Mouse (Mus musculus) forebrain, embryonic 12.5 days (tissue): ENCODE measurements around the gene Qser1. TPM values are rescaled to one million over a fixed set of nuclear protein-coding genes. Genes with fewer than 3 reads are reported as not detected.
A peak's percentile ranks its signal among the peaks of the same experiment; 100 is the strongest.

ENCODE experiments used
- ATAC-seq: fragments of 200-750 bp; cut with Nextera tagmentation; 2 replicates; pipeline ENCODE4 v1.8.0; 2017; ENCODE audit warnings: moderate TSS enrichment; ENCODE audit not compliant: low FRiP score
- H3K27ac ChIP-seq: fragments of 300-500 bp; sonication (generic); 2 replicates; pipeline ENCODE4 v1.5.1; 2016; ENCODE audit warnings: mild to moderate bottlenecking
- H3K27me3 ChIP-seq: fragments of 300-500 bp; sonication (generic); 2 replicates; pipeline ENCODE4 v1.6.1; 2016; ENCODE audit warnings: mild to moderate bottlenecking
- H3K36me3 ChIP-seq: fragments of 300-500 bp; sonication (generic); replicated peaks from 2 replicates; pipeline ENCODE4 v1.6.1; 2016; ENCODE audit warnings: mild to moderate bottlenecking
- H3K4me1 ChIP-seq: fragments of 300-500 bp; sonication (generic); 2 replicates; pipeline ENCODE4 v1.6.1; 2016
- H3K4me2 ChIP-seq: fragments of 300-500 bp; sonication (generic); 2 replicates; pipeline ENCODE4 v1.6.1; 2016; ENCODE audit warnings: mild to moderate bottlenecking, moderate library complexity
- H3K4me3 ChIP-seq: fragments of 300-500 bp; sonication (generic); replicated peaks from 2 replicates; pipeline ENCODE4 v1.5.1; 2016; ENCODE audit warnings: mild to moderate bottlenecking
- H3K9ac ChIP-seq: fragments of 300-500 bp; sonication (generic); 2 replicates; pipeline ENCODE4 v1.6.1; 2016; ENCODE audit warnings: mild to moderate bottlenecking
- H3K9me3 ChIP-seq: fragments of 300-500 bp; sonication (generic); 2 replicates; pipeline ENCODE4 v1.6.1; 2016
- WGBS: fragments of 180-500 bp; shearing (Covaris S2); methylation state at CpG from one replicate; pipeline ENCODE4 v1.1.7; 2016; 5-methylcytosine and 5-hydroxymethylcytosine counted together
- polyA plus RNA-seq: library from polyadenylated mRNA; unstranded; fragments of >200 nt; fragmentation: Nextera tagmentation; extraction: Ambion mirVana; gene quantifications from 2 replicates; pipeline ENCODE4 v1.2.1, GENCODE M21; 2016

Qser1 gene
- polyA plus RNA-seq, 1 experiment from 2014 or later, result 15.6 TPM

DNA sequence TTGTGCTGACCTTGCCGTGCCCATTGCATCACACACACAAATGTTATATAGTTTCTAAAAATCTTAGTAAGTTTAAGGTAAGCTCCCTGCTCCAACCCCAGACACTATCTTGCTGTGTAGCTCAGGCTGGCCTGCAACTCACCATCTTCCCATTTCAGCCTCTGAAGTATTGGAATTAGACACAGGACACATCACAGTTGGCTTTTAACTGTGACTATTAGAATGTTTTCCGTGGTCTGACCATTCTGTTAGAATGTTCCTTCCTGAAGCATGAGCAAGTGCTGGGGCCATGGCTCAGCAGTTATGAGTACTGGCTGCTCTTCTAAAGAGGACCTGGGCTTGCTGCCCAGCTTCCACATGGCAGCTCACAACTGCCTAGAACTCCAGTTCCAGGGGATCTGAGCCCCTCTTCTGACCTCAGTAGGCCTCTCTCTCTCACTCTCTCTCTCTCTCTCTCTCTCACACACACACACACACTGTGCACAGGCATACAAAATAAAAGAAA is 99.3 kb downstream of the Qser1 start:
- 85% methylated on average over 2 of the region's 2 CpGs for WGBS
- H3K27me3 ChIP-seq, result peaks cover 5% of the 10 kb centered on the region; the same call in 1 of the 2 replicates
- ATAC-seq, result no peak
- no peak overlapping the region for H3K4me3 ChIP-seq
- H3K9ac ChIP-seq, result no peak overlapping the region
- no peak overlapping the region for H3K27ac ChIP-seq
- no peaks in the 10 kb centered on the region for H3K9me3 ChIP-seq
- no peak overlapping the region for H3K4me2 ChIP-seq
- peaks cover 5% of the 10 kb centered on the region for H3K4me1 ChIP-seq
- H3K36me3 ChIP-seq, result no peaks in the 10 kb centered on the region

DNA sequence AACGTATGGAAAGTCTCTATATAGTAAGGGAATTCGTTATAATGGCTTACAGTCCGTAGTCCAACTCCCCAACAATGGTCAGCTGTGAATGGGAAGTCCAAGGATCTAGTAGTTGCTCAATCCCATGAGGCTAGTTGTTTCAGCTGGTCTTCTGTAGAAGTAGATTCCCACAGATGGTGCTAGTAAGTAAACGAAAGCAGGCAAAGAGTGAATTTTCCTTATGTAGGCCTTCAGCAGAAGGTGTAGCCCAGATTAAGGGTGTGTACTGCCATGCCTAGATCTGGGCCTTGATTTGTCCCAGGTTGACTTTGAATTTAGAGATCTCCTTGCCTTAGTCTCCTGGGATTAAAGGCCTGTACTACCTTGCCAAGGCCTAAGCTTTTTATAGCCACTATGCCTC is 100.3 kb downstream of the Qser1 start, which contains the start of gene Pin1rt1:
Gene Pin1rt1 (minus strand): TSS at position 101 of the 400 bp plus-strand sequence.
- WGBS, result 88% methylated on average over 4 of the region's 4 CpGs
- Histone ChIP-seq H3K4me1 (peaks cover 7% of the 10 kb centered on the region), H3K4me3 (no peak within 1 kb of the TSS), H3K4me2 (no peak within 1 kb of the TSS), H3K27me3 (peaks cover 5% of the 10 kb centered on the region; the same call in 1 of the 2 replicates), H3K9me3 (no peaks in the 10 kb centered on the region), H3K9ac (no peak within 1 kb of the TSS), H3K36me3 (no peaks in the 10 kb centered on the region), H3K27ac (no peak within 1 kb of the TSS)
- no peak for ATAC-seq

DNA sequence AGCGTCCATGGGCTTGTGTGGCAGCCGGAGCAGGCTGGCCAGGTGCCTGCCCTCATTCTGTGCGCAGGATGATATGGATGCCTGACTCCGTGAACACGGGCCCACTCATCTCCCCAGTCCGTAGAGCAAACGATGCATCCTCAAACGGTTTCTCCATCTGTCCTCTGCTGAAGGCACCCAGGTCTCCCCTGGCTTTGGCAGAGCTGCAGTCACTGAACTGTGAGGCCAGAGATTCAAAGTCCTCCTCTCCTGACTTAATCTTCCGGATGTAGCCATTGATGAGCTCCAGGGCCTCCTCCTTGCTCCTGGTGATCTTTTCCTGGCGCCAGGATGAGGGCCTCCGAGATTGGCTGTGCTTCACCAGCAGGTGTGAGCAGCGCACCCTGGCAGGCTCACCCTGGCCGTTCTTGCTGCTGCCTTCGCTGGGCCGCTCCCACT is 102.3 kb downstream of the Qser1 start:
- Histone ChIP-seq H3K4me1 (peaks cover 23% of the 10 kb centered on the region), H3K36me3 (no peaks in the 10 kb centered on the region), H3K9ac (no peak overlapping the region), H3K4me3 (no peak overlapping the region), H3K27me3 (peaks cover 5% of the 10 kb centered on the region; the same call in 1 of the 2 replicates), H3K9me3 (no peaks in the 10 kb centered on the region), H3K27ac (no peak overlapping the region), H3K4me2 (no peak overlapping the region)
- WGBS, result 41% methylated on average over 15 of the region's 15 CpGs
- no peak for ATAC-seq

DNA sequence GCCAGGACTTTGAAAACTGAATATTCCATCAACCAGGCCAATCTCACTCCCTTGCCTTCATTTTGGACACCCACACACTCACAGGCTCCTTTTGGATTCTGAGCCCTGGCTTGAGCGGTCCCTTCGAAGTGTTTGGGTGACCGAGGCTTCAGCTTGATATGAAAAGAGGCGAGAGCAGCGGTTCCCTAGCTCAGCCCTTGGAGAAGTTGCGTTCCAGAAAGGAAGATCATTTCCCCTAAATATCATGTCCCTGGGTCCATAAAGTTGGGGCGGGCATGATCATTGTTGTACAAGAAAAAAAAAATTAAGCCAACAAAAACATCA is 104.1 kb downstream of the Qser1 start:
- Histone ChIP-seq H3K27ac (peak overlapping the region; percentile 91), H3K4me3 (peak overlapping the region; percentile 87), H3K9ac (peak overlapping the region; percentile 87), H3K9me3 (no peaks in the 10 kb centered on the region), H3K27me3 (peaks cover 5% of the 10 kb centered on the region; the same call in 1 of the 2 replicates), H3K36me3 (peaks cover 4% of the 10 kb centered on the region; the same call in 1 of the 2 replicates), H3K4me2 (peak overlapping the region; percentile 66), H3K4me1 (peaks cover 23% of the 10 kb centered on the region)
- ATAC-seq, result no peak
- WGBS, result 2% methylated on average over 7 of the region's 7 CpGs

DNA sequence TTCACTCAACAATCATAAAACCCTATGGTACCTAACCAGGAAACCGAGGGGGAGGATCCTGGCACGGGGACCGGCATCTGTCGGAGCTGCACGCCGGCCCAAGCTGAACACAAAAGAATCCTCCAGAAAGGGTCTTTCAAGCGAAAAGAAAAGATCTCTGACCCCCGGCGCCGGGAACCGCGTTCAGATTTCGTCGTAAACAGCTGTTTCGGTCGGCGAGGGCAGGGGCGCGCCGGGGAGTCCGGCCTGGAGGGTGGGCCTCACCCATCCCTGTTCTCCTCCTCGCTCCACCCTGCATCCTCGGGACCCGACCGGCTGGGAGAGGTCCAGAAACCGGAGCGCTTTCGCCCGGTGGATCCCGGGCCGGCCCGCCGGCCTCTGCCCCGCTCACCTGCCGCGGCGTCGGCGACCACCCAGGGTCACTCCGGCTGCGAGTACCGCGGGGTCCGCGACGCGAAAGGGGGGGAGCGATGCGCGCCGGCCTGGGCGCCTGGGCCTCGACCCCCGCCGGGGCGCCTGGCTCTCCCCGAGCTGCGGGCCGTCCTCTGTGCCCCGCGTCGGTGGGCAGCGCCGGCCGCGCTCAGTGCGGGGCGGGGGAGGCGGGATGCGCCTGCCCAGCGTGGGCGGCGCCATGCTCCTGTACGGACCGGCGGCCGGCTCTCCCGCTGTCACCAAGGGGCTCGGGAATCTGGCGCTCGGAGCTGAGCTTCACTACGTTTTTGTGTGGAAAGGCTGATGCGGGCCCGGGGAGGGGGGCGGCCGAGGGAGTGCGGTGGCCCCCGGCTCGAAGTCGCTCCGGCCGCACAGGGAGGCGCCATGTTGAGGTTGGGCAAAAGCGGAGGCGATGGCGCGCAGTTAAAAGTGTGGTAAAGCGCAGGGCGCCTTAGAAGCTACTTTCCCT is 104.7 kb downstream of the Qser1 start, which contains the start of gene Tcp11l1:
Gene Tcp11l1 (minus strand): TSS at position 585 of the 901 bp plus-strand sequence.
- H3K9ac ChIP-seq, result peak within 1 kb of the TSS; percentile 87
- H3K27me3 ChIP-seq, result peaks cover 5% of the 10 kb centered on the region; the same call in 1 of the 2 replicates
- peak within 1 kb of the TSS; percentile 87 for H3K4me3 ChIP-seq
- peak within 1 kb of the TSS; percentile 66 for H3K4me2 ChIP-seq
- under 1% methylated on average over 76 of the region's 99 CpGs for WGBS
- H3K27ac ChIP-seq, result peak within 1 kb of the TSS; percentile 91
- ATAC-seq, result peak; percentile 95
- peaks cover 4% of the 10 kb centered on the region; the same call in 1 of the 2 replicates for H3K36me3 ChIP-seq
- H3K4me1 ChIP-seq, result peaks cover 23% of the 10 kb centered on the region
- H3K9me3 ChIP-seq, result no peaks in the 10 kb centered on the region

DNA sequence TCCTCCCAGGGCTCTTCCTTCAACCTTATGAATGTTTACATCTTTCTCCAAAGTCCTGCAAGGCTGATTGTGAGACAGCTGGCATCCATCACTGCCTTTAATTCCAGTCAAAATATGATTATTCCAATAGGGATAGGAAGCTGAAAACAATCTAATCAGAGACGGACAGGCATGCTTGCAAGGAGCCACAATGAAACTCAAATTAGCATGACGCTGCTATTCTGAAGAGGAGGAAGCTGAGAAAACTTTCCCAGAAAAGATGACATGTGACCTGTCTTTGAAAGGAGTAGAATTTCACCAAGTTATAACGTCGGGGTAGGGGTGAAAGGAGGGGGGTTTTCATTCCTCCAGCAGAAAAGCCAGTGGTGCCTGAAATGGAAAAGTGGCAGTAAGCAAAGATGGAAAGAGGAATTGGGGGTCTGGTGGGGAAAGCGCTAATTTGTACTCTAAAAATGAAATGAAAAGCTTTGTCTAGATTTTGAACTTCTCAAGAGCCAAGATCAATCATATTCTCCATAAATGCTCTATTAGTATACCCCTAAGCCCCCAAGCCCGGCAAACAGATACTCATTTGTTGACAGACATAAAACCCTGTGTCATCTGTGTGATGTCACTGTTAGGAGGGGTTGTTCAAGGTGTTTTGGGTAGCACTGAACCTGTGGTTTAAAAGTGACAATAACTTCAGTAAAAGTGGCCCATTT is 105.7 kb downstream of the Qser1 start:
- peaks cover 23% of the 10 kb centered on the region for H3K4me1 ChIP-seq
- no peaks in the 10 kb centered on the region for H3K9me3 ChIP-seq
- WGBS, result 21% methylated on average over 6 of the region's 6 CpGs
- peak overlapping the region; percentile 87 for H3K9ac ChIP-seq
- H3K4me3 ChIP-seq, result peak overlapping the region; percentile 87
- ATAC-seq, result no peak; the same call in 1 of the 2 replicates
- H3K27ac ChIP-seq, result peak overlapping the region; percentile 91; the same call in 1 of the 2 replicates
- H3K4me2 ChIP-seq, result peak overlapping the region; percentile 66
- H3K27me3 ChIP-seq, result peaks cover 5% of the 10 kb centered on the region; the same call in 1 of the 2 replicates
- H3K36me3 ChIP-seq, result peaks cover 7% of the 10 kb centered on the region

DNA sequence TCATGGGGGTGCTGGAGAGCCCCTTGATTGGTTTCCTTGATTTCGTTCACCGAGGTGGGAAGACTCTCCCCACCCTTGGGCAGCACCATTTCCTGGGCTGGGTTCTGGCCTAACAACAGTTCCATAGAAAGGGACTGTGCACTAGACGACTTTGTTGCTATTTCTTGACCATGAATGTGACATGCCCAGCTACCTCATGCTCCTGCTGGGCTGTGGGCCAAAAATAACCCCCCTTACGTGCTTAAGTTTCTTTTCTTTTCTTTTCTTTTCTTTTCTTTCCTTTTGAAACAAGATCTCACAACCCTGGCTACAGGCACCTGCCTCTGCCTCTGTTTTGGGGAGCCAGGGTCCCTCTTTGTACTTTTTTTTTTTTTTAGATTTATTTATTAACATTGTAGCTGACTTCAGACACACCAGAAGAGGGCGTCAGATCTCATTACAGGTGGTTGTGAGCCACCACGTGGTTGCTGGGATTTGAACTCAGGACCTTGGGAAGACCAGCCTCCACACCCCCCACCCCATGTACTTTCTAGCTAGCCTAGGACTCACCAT is 106.7 kb downstream of the Qser1 start:
- H3K27ac ChIP-seq, result no peak overlapping the region
- 70% methylated on average over 6 of the region's 6 CpGs for WGBS
- H3K4me2 ChIP-seq, result no peak overlapping the region
- H3K4me3 ChIP-seq, result no peak overlapping the region
- no peak for ATAC-seq
- H3K9ac ChIP-seq, result no peak overlapping the region
- peaks cover 5% of the 10 kb centered on the region; the same call in 1 of the 2 replicates for H3K27me3 ChIP-seq
- H3K9me3 ChIP-seq, result no peaks in the 10 kb centered on the region
- H3K36me3 ChIP-seq, result peaks cover 16% of the 10 kb centered on the region
- peaks cover 23% of the 10 kb centered on the region for H3K4me1 ChIP-seq

Other genes with a start within 250 kb of the Qser1 start
- 114 and 117 TPM in 2 replicates for gene Cstf3, start 226.2 kb downstream of the Qser1 start, polyA plus RNA-seq
- 69.2 and 69.8 TPM in 2 replicates for gene Tcp11l1, start 104.6 kb downstream of the Qser1 start, polyA plus RNA-seq
- gene Pin1rt1, start 100.4 kb downstream of the Qser1 start, polyA plus RNA-seq, result not detected in 2 replicates
- gene Depdc7, start 73.9 kb downstream of the Qser1 start, polyA plus RNA-seq, result 5.1 and 5.4 TPM in 2 replicates
- gene Prrg4, start 33.1 kb upstream of the Qser1 start, polyA plus RNA-seq, result 0.70 and 0.94 TPM in 2 replicates
- 8.8 and 9.7 TPM in 2 replicates for gene Ccdc73, start 51.0 kb upstream of the Qser1 start, polyA plus RNA-seq
- gene Eif3m, start 200.3 kb upstream of the Qser1 start, polyA plus RNA-seq, result 242 and 248 TPM in 2 replicates